Mouse (Mus musculus): ENCODE measurements around the gene Rnf208.

Rnf208 gene

DNA sequence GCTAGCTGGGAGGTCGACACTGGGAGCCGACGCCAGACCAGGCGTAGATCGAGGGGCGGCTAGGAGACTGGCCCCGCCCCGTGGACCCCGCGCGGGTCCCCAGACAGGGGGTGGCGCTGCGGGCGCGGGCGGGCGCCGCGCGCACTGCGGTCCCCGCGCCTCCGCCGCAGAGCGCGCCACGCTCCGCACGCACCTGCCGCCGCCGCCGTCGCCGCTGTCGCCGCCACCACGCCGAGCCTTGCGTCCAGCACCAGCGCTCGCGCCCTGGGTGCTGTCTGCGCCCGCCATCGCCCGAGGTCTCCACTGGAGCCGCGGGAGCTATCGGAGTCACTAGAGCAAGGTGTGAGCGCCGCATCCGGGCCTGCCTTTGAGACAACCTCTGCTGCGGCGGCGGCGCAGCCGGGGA is at the start of gene Rnf208, which contains the start of gene Cysrt1:
TSS of gene Rnf208 (plus strand) at position 155 of the 406 bp plus-strand sequence.
TSS of gene Cysrt1 (minus strand) at position 352 of the 406 bp plus-strand sequence.
- DNase-seq = peak; percentile 53

DNA sequence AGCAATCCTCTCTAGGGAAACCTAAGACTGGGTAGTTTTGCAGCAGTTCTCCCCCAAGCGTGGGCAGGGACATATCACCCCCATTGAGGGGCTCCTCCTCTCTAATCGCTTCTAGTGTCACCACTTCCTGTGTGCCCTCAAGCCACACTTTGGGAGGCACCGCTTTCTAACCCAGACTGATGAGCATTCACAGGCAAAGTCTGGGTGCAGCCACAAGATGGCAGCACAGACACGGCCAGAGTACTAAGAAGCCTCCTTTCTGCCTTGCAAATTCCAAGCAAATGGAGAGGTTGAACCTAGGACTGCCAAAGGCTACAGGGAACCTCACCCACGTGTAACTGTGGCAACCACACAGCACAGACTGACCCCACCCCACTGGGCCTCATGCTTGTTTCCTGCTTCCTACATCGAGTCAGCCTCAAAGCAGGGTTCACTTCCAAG is 48.7 kb upstream of the Rnf208 start:
- peak; percentile 82 for DNase-seq

DNA sequence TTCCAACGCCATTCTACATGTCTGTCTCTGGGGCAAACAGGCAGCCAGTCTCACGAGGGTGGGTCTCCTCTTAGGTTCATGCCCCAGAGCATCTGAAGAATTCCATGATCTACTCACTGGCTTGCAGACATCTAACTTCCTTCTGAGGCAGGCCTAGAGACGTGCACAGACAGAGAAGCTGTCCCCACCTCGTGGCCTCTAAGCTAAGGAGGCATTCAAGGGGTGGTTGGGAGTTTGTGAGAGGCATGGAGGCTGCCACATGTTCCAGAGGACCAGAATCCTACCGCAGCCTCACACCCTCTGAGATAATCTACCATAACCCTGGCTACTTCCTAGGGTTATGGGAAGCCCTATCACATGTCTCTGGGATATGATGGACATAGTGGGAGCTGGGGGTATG is 48.0 kb upstream of the Rnf208 start:
- DNase-seq = no peak

DNA sequence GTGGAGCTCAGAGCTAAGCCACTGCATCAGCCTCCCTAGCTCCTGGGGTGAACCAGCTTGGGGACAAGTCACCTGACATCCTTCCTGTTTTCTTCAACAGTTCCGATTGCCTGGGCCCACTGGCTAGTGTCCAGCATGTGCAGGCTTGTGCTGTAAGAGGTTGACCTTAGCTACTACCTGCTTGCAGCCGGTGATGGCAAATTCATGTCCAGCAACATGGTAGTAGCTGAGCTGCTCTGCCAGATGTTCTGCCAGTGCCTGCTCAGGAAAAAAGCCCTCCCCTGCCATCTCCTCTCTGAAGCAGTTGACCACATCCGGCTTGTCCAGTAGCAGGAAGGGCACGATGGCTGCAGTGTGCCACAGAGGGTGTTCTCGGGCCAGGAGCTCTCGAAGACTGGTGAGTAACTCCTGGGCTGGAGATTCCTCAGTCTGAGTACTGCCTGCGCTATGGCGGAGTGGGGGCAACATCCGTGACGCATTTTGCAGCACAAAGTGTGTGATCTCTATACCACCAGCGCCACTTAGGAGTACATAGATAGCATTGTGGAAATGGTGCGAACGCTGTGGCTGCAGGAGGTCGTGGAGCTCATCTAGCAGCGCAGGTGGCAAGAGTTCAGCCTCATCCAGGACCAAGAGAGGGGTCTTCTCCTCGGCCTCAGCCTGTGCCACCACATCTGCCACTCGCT is 47.4 kb upstream of the Rnf208 start:
- no peak for DNase-seq

DNA sequence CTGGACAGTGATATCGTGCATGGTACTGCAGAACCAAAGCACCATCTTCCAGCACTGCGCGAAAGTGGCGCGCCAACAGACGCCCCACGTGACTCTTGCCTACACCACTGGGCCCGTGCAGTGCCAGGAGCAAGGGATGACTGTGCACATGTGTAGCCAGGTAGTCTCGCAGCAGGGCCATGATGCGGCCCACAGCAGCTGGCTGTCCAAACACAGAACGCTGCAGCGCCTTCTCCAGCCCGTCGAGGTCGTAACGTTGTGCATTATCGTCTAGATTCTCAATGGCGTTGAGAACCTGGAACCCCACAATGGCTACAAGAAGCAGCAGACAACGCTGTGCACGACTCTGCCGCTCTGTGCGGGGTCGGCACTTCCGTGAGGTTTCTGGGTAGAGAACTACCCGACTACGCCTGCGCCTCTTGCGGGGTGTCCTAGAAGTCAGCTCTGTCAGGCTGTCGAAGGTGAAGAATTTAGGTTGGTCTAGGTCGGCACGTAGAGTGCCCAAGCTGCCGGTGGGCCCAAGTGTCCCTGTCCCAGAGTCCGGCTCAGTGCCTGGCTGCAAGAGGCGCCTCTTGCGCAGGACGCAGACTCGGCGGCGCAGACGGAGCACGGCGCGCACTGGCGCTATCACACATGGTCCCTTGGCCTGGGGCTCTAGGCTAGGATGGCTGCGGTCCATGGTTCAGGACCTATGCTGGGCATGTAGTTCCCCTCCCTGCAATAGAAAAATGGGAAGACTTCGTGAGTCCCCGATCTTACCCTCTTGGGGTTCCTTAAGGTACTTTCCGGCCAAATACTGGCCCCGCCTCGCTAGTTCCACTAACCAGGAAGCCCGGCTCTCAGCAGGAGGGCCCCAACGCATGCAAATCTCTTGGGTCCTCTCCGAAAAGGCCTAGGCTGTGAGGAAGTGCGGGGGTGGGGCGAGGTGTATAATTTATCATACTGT is 46.6 kb upstream of the Rnf208 start:
- DNase-seq = no peak

DNA sequence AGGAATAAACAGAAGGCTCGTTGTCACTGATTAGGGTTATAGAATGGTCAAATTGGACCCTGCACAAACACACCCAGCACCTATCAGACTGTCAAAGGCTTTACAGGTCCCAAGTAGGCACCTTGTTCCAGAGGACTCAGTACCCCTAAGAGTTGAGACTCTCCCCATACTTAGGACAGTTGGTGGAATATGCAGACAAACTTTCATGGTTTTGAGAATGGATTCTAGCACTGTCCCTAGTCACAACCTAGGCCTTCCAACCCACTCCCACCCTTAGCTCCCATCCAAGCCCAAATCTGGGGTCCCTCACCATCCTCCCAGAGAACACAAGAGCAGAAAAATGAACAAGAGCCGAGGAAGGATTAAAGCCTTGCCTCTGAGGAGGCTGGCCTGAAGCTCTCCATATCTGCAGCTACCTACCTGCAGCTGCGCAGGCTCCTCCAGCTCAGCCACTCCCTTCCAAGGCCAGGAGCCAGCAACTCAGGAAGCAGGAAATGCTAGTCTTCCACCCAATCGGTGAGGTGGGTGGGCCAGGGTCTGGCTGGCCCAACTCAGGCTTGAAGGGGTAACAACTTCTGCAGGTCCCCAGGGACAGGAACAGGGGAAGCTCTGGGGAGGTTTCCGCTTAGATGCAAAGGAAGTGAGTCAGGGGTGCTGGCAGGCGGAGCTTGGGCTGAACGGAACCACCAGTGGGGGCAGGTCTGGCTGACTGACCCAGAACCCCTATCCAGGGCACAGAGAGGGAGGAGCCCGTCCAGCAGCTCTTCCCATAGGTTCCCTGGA is 45.7 kb upstream of the Rnf208 start, which contains the start of gene Tor4a:
TSS of gene Tor4a (minus strand) at position 715 of the 783 bp plus-strand sequence.
- no peak for DNase-seq

DNA sequence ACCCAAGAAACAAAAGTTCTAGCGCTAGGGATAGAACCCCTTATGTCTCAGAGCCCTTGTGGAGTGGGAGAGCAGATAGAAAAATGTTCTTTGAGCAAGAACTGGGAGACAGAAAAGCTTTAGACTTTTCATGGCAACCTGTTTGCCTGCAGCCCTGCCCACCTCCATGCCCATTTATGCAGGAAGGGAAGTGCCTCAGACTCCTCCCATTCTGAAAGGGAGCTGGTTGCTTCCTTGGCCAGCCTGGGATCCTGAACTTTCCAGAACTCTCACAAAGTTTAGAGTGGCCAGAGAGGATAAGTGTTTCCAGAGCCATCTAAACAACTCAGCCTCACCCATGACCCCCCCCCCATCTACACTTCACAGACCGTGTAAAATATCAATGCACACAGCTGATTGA is 44.9 kb upstream of the Rnf208 start:
- no peak for DNase-seq

DNA sequence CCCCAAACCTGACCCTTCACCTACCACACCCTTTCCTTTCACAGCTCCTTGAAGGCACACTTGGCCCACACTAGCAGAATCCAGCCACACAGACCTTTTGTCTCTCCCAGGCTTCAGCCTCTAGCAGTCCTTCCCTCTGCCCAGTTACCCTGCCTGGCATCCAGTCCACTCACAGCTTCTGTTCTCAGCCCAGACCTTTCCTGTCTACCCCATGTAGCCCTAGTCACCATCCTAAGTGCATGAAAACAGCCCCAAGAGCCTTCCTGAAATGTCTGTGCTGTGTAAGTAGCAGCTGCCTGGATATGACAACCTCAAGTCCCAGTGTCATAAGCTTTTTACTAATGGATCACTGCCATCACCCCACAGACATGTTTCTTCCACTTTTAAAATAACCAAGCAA is 44.1 kb upstream of the Rnf208 start:
- no peak for DNase-seq

DNA sequence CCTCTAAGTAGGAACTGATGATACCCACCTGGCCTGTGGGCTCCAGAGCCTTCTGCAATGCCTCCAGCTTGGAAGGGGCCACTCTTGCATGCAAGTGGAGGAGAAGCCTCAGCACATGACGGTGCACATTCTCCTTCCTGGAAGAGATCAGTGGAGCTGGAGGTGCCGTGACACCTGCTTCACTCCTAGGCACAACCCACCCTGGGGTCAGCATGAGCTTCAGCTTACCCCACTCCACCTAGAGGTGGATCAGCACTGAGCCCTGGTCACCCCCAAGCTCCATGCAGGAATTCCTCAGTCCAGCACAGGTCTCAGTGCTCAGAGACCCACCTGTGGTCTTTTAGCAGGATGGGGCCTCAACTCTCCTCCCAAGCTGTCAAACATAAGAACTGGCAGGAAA is 41.4 kb upstream of the Rnf208 start:
- DNase-seq = no peak

DNA sequence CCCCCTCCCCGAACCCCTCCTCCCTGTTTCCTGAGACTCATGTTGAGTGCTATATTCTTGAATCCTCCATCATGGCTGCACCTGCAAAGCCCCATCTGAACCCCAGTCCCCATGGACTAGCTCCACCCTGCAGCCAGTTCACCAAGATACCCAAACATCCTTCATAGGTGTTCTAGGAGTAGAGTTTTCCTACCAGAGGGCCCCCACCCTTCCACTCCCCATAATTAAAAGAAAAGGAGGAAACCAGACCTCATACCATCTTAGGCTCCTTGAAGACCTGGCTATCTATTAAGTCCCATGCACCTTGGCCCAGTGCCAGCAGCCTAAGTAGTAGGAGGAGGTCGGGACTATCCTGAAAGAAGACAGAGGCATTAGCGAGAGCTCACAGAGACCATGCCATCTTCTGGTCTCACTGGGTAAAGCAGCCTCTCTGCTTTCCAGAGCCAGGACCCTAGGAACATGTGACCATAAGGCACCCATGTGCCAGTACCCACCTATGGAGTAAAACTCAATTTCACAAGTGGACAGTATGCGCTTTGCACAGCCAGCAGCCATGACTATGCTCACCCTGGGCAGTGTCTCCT is 38.3 kb upstream of the Rnf208 start:
- DNase-seq = no peak

DNA sequence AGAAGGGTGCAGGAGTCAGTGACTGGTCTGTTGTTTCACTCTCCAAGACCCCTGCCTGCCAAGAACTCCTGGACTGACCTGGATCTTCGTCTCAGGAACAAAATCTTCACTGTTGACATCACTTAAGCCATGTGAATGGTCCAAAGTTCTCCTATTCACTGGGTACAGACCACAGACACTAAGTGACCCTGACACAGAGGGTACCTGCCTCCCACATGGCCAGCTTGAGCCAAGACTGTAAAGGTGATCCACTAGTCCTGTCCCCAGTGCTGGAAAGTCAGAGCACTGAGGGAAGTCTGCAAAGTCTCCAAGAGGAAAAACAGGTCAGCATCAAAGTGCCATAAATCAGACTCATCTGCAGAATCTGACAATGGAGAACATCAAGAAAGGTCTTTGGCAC is 34.5 kb upstream of the Rnf208 start:
- DNase-seq = no peak

DNA sequence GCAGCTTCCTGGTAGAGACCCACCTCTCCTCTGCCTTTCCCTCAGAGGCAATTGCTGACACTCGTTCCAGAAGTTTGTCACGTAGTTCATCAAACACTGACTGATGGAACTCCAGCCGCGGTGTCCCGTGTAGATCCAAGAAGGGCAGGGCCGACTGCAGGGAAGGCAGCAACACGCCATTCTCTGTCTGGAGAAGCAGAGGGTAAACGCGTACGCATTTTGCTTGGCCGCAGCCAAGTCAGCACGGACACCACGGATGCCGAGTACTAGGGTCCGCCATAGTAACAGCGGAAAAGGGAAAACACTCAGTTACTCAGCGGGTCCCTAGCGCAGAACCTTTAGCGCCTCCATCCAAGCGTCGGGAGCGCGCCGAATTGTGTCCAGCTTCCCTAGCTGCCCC is 31.4 kb upstream of the Rnf208 start:
- DNase-seq = no peak

DNA sequence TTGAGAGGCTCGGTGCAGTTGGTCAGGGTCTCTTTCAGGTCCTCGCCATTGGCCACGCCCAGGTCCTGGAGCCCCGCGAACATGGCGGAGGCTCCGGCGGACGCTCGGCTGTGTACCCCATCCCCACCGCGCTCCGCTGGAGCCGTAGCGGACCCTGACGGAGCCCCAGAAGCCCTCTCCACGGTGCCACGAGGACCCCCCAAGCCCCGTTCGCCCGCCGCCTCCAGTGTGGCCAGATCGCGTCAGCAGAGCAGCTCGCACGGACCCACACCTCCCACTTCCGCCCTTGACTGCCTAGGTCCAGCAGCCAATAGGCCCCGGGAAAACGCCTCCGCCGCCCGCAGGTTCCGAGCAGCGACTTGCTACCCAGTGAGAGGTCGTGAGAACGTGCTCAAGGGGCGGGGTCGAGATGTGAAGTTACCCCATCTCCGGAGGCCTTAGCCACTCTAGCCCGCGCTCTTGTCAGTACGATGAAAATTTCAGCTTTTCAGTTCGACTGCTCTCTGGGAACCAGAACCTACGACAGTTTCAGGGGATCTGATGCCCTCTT is 30.9 kb upstream of the Rnf208 start, which contains the start of gene Nelfb:
TSS of gene Nelfb (minus strand) at position 369 of the 550 bp plus-strand sequence.
- peak; percentile 81 for DNase-seq

DNA sequence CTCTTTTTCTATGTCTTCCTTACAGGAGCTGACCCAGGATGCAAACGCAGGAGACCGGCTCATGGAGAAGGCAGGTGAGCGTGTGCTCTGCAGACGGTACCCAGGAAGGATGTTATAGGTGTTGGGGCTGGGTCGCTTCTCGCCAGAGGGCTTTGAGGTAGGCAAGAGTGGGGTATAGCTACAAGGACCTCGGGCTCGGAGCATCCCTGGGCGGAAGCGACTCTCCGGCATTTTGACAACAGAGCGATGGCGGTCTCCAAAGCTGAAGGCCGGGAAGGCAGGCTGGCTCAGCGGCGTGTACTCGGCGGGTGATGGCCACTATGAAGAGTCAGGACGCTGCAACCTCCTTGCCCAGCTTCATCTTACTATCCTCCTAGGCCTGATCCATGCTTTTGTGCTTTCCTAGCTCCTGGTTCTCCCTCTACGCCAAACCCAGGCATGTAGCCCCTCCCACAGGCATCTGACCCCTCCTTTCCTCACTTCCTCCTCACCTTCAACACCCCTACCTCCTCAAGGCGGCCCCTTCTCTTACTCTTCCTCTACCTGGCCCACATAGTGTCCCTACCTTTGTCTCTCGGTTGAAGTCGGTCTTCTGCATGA is 28.7 kb upstream of the Rnf208 start:
- DNase-seq = no peak

DNA sequence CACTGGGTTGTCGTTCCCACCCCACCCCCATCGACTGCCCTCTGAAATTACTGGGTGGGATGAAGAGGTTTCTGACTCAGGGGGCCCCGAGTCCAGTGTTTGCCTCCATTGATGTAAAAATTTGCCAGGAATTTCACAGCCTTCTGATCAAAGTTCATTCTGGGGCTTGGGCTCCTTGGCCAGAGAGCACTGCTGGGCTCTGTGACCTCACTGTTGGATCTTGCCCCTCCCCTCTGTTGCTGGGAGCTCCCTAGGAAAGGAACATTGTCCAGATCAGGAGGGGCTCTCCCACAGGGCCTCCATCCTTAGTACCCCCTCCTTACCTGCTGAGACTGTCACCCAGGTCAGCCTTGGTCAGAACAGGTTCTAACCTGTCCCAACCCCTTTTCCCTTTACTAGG is 27.6 kb upstream of the Rnf208 start, which contains the start of gene Stpg3:
TSS of gene Stpg3 (minus strand) at position 194 of the 400 bp plus-strand sequence.
- no peak for DNase-seq

DNA sequence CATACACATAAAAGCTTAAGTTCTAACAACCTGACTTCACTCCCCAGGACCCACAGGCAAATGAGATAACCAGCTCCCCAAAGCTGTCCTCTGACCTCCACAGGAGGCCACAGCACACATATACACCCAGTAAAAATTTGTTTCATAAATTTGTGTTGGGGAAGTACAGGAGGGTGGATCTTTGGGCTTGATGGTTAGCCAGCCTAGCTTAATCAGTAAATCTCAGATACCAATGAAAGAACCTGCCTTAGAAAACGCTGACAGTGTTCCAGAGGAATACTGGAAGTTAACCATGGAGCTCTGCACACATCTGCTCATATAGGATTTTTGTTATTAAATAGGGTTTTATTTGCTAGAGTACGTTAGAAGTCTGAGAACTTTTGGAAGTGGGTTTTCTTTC is 24.4 kb upstream of the Rnf208 start:
- DNase-seq = no peak

DNA sequence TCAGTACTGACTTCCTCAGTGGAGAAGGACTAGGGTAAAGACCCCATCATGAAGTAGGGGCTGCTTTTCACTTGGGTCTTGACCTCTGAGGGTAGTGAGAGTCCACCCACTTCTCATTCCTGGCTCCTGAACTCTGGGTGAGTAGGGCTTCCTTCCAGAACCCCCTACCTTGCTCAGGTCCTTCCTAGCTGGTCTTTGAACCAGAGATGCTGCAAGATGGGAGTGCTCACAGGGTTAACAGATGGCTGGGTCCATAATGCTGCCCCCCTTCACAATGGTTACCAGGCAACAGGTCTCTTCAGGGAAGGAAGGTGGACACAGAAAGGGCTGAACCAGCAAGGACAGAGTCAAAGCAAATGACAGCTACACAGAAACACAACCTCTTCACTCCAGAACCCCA is 23.6 kb upstream of the Rnf208 start, which contains the start of gene Fam166a:
TSS of gene Fam166a (plus strand) at position 301 of the 400 bp plus-strand sequence.
- DNase-seq = no peak

DNA sequence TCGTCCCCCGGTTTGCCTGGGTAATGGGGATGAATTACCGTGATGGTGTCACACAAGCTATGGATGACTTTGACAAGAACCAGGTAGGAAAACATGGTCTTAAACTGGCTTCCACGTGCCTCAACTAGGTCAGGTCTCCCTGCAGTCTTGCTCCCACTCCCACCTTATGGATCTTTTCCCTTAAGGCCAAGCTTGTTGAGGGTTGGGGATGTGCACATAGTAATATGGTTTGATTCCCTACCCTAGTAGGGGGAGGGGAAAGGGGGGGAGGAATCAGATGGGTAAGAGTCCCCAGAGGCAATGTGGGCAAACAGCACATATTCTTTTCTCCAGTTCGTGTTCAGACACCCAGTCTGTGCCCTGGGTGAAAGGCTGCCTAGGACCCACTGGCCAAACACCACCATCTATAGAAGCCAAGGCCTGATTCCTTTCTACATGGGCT is 20.7 kb upstream of the Rnf208 start:
- no peak for DNase-seq

DNA sequence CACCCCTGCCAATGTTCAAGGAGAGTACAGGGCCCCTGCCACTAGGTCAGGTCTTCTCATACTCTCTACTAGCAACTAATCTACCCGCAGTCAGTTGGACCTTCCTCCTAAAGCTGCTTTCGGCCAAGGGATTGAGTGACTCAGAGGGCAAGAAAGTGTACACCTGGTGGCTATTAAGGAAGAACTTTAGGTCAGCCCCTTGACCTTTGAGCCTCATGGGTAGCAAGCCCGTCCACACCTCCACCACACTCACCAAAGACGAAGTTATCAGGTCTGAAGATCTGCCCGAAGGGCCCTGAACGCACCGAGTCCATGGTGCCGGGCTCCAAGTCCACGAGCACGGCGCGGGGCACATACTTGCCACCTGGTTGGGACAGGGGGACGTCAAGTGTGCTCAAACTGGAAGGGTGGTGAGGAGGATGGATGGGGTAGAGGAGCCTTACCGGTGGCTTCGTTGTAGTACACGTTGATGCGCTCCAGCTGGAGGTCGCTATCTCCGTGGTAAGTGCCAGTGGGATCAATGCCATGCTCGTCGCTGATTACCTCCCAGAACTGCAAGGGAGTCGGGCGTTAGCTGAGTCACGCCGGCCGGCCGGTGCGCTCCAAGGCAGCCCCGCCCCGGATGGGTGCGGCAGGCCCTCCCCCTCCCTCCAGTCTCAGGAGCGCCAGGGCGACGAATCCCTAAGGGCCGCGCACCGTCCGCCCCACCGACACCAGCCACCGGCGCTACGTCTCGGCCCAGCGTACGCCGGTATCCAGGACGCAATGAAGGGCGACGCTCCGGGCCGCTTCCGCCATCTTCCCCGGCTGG is 18.2 kb upstream of the Rnf208 start:
- no peak for DNase-seq

DNA sequence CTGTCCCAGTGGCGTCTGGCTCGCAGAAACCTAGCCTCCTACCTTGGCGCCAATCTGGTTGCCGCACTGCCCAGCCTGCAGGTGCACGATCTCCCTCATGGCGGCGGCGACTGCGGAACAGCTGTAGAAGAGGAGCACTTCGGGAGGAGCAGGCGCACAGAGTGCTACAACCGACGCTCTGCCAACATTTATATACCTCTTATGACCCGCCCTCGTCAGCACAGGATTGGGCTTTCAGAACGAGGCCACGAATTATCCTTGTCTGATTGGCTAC is 17.6 kb upstream of the Rnf208 start, which contains the start of gene Tubb4b:
TSS of gene Tubb4b (minus strand) at position 211 of the 274 bp plus-strand sequence.
- no peak for DNase-seq

All from cerebellum, adult 11 months (tissue).